ENCODE assay signal across 19 mouse cellular contexts in genomic region chr3:64791245-64791591, GRCm38 (mm10). TPM values are rescaled to one million over a fixed set of nuclear protein-coding genes. Genes with fewer than 3 reads are reported as not detected.
DNase-seq lines count a peak whose midpoint lies in the region; ATAC-seq lines count a peak whose summit lies in the region.
"Had no signal": no experiment of that assay in that cellular context is flagged by ENCODE, and none has a peak within 500 bp of the region (broad histone marks: within the 10 kb centered on the region; RNA-seq: fewer than 3 reads in every experiment).

No protein-coding gene starts in this region.

- ATAC-seq in kidney, embryonic 16.5 days (ENCODE audit: low FRiP score, low TSS enrichment) = 0 out of 2 replicates have a peak, but pooled peaks have one; percentile 15
- ATAC-seq in forebrain, embryonic 14.5 days = 0 out of 2 replicates have a peak, but pooled peaks have one; percentile 34
- peak; percentile 43; the same call in 1 of the 2 replicates for ATAC-seq in hindbrain, embryonic 14.5 days (ENCODE audit: low FRiP score)
- ATAC-seq in neural tube, embryonic 14.5 days (ENCODE audit: low read depth) = peak; percentile 33
- ATAC-seq: CD4-positive, CD25-positive, alpha-beta regulatory T cell, adult 4 months had no signal

- no peak overlapping the region for H3K4me2 ChIP-seq in kidney, embryonic 16.5 days (replicated peaks; ENCODE audit: low read depth, low read length)
- no peak overlapping the region for H3K4me2 ChIP-seq in forebrain, embryonic 14.5 days (ENCODE audit: low read length)
- no peak overlapping the region for H3K4me2 ChIP-seq in hindbrain, embryonic 14.5 days (replicated peaks)
- no peak overlapping the region for H3K4me2 ChIP-seq in neural tube, embryonic 14.5 days (ENCODE audit: low read depth, low read length)
- H3K4me2 ChIP-seq: intestine, embryonic 15.5 days had no signal

- no peaks in the 10 kb centered on the region for H3K4me1 ChIP-seq in kidney, embryonic 16.5 days (ENCODE audit: insufficient read depth, low read length)
- H3K4me1 ChIP-seq in forebrain, embryonic 14.5 days (ENCODE audit: control insufficient read depth, insufficient read depth, low read length) = no peaks in the 10 kb centered on the region
- H3K4me1 ChIP-seq in hindbrain, embryonic 14.5 days (replicated peaks; ENCODE audit: control insufficient read depth, insufficient read depth, low read length) = no peaks in the 10 kb centered on the region
- no peaks in the 10 kb centered on the region for H3K4me1 ChIP-seq in neural tube, embryonic 14.5 days (ENCODE audit: control insufficient read depth, insufficient read depth, low read length)
- H3K4me1 ChIP-seq: intestine, embryonic 15.5 days had no signal

- H3K4me3 ChIP-seq in kidney, embryonic 16.5 days (ENCODE audit: low read length) = no peak overlapping the region
- no peak overlapping the region for H3K4me3 ChIP-seq in forebrain, embryonic 14.5 days (ENCODE audit: low read depth, low read length)
- no peak overlapping the region for H3K4me3 ChIP-seq in hindbrain, embryonic 14.5 days (replicated peaks; ENCODE audit: low read length)
- no peak overlapping the region for H3K4me3 ChIP-seq in neural tube, embryonic 14.5 days (ENCODE audit: low read depth, low read length)
- H3K4me3 ChIP-seq: intestine, embryonic 15.5 days had no signal

- H3K27me3 ChIP-seq in kidney, embryonic 16.5 days (ENCODE audit: insufficient read depth, low read length) = peaks cover 4% of the 10 kb centered on the region; the same call in 1 of the 2 replicates
- H3K27me3 ChIP-seq in forebrain, embryonic 14.5 days (replicated peaks; ENCODE audit: control insufficient read depth, insufficient read depth, low read length) = no peaks in the 10 kb centered on the region
- no peaks in the 10 kb centered on the region for H3K27me3 ChIP-seq in hindbrain, embryonic 14.5 days (ENCODE audit: control insufficient read depth, insufficient read depth, low read length)
- no peaks in the 10 kb centered on the region for H3K27me3 ChIP-seq in neural tube, embryonic 14.5 days (ENCODE audit: control insufficient read depth, insufficient read depth, low read length)
- H3K27me3 ChIP-seq: intestine, embryonic 15.5 days had no signal

- H3K27ac ChIP-seq in kidney, embryonic 16.5 days (ENCODE audit: low read length) = no peak overlapping the region
- no peak overlapping the region for H3K27ac ChIP-seq in forebrain, embryonic 14.5 days (ENCODE audit: low read depth, low read length)
- no peak overlapping the region for H3K27ac ChIP-seq in hindbrain, embryonic 14.5 days
- H3K27ac ChIP-seq in neural tube, embryonic 14.5 days (ENCODE audit: low read depth, low read length) = no peak overlapping the region
- H3K27ac ChIP-seq: intestine, embryonic 15.5 days had no signal

- H3K9me3 ChIP-seq in kidney, embryonic 16.5 days (ENCODE audit: low read length) = no peaks in the 10 kb centered on the region
- no peaks in the 10 kb centered on the region for H3K9me3 ChIP-seq in forebrain, embryonic 14.5 days (replicated peaks; ENCODE audit: control insufficient read depth, low read length)
- H3K9me3 ChIP-seq in hindbrain, embryonic 14.5 days (ENCODE audit: control insufficient read depth, low read length) = no peaks in the 10 kb centered on the region
- no peaks in the 10 kb centered on the region for H3K9me3 ChIP-seq in neural tube, embryonic 14.5 days (ENCODE audit: control insufficient read depth, low read length)
- H3K9me3 ChIP-seq: intestine, embryonic 15.5 days had no signal

- DNase-seq in kidney, adult 11 months = no peak
- DNase-seq in forebrain, embryonic 14.5 days (ENCODE audit: low spot score) = no peak
- no peak for DNase-seq in hindbrain, embryonic 14.5 days (ENCODE audit: low spot score)
- DNase-seq in adrenal gland, postnatal 10 days = no peak
- no peak for DNase-seq in heart, adult 18-20 months

- no peaks in the 10 kb centered on the region for H3K36me3 ChIP-seq in kidney, embryonic 16.5 days (ENCODE audit: insufficient read depth, low read length)
- no peaks in the 10 kb centered on the region for H3K36me3 ChIP-seq in forebrain, embryonic 14.5 days (ENCODE audit: control insufficient read depth, insufficient read depth, low read length)
- no peaks in the 10 kb centered on the region for H3K36me3 ChIP-seq in hindbrain, embryonic 14.5 days (replicated peaks; ENCODE audit: control insufficient read depth, insufficient read depth)
- no peaks in the 10 kb centered on the region for H3K36me3 ChIP-seq in neural tube, embryonic 14.5 days (ENCODE audit: control insufficient read depth, insufficient read depth, low read length)
- H3K36me3 ChIP-seq: intestine, embryonic 15.5 days had no signal

- no peak overlapping the region for H3K9ac ChIP-seq in kidney, embryonic 16.5 days (replicated peaks; ENCODE audit: low read length)
- H3K9ac ChIP-seq in forebrain, embryonic 14.5 days (ENCODE audit: low read length) = no peak overlapping the region
- no peak overlapping the region for H3K9ac ChIP-seq in hindbrain, embryonic 14.5 days
- no peak overlapping the region for H3K9ac ChIP-seq in neural tube, embryonic 14.5 days (replicated peaks; ENCODE audit: low read depth, low read length)
- H3K9ac ChIP-seq: intestine, embryonic 15.5 days had no signal

- WGBS in kidney, embryonic 16.5 days = 46% methylated on average over 6 of the region's 6 CpGs
- WGBS in forebrain, embryonic 14.5 days = 55% methylated on average over 6 of the region's 6 CpGs
- WGBS in hindbrain, embryonic 14.5 days = 53% methylated on average over 6 of the region's 6 CpGs
- WGBS in neural tube, embryonic 14.5 days = 51% methylated on average over 6 of the region's 6 CpGs

RNA-seq across cellular contexts. Expression of gene Vmn2r7, which starts 53.3 kb away (rescaled TPM):
- polyA plus RNA-seq in kidney, embryonic 16.5 days (2015; fragmentation: Nextera tagmentation; extraction: Ambion mirVana) = not detected in 2 replicates
- not detected in 2 replicates for polyA plus RNA-seq in forebrain, embryonic 14.5 days (2014; fragmentation: Nextera tagmentation; extraction: Ambion mirVana)
- polyA plus RNA-seq in hindbrain, embryonic 14.5 days (2014; fragmentation: Nextera tagmentation; extraction: Ambion mirVana) = not detected in 2 replicates
- polyA plus RNA-seq in neural tube, embryonic 14.5 days (2014; fragmentation: Nextera tagmentation; extraction: Ambion mirVana) = not detected in 2 replicates
- not detected for total RNA-seq in adrenal gland, postnatal 10 days (2021)
- not detected for total RNA-seq in heart, adult 18-20 months (2021)
- total RNA-seq: adrenal gland, postnatal 36 days; gastrocnemius, adult 8-10 months; heart, adult 8-10 months; layer of hippocampus, postnatal 14 days; left cerebral cortex, postnatal 14 days; megakaryocyte progenitor cell, adult 5-6 weeks; MEL had no signal
- polyA plus RNA-seq: CD4-positive, CD25-positive, alpha-beta regulatory T cell, adult 4 months; embryonic facial prominence, embryonic 11.5 days; heart, postnatal 0 days; intestine, embryonic 15.5 days; thymus, adult 2 months had no signal
